In genomic region chr8:125134876-125135275, GRCm38 (mm10) we compare ENCODE assay signal across 10 mouse cellular contexts.
DNase-seq lines count a peak whose midpoint lies in the region; ATAC-seq and TF ChIP-seq lines count a peak whose summit lies in the region.
"Had no signal": no experiment of that assay in that cellular context is flagged by ENCODE, and none has a peak within 500 bp of the region (broad histone marks: within the 10 kb centered on the region; RNA-seq: fewer than 3 reads in every experiment).

No protein-coding gene starts in this region.

- no peak for ATAC-seq in stomach, embryonic 16.5 days (ENCODE audit: insufficient read depth, low FRiP score)
- no peak for ATAC-seq in stomach, postnatal 0 days (ENCODE audit: low FRiP score, low TSS enrichment)
- ATAC-seq in liver, postnatal 0 days: no peak

- TF ChIP-seq CTCF in stomach, postnatal 0 days (IDR thresholded peaks at IDR 0.05; ENCODE audit: low read depth): no peak
- TF ChIP-seq CTCF in liver, postnatal 0 days (IDR thresholded peaks at IDR 0.05; ENCODE audit: low read depth): no peak
- TF ChIP-seq CTCF in cerebellum, adult 2 months (IDR thresholded peaks at IDR 0.05; ENCODE audit: borderline replicate concordance, insufficient read depth, low read depth, low read length): no peak

- intact Hi-C loops in gastrocnemius, postnatal 14 days (cut with DNase I; ENCODE audit: low total_unique reads): no loop called here

- no peaks in the 10 kb centered on the region for H3K27me3 ChIP-seq in stomach, embryonic 16.5 days (ENCODE audit: control insufficient read depth, insufficient read depth, low read length)
- no peaks in the 10 kb centered on the region for H3K27me3 ChIP-seq in stomach, postnatal 0 days (ENCODE audit: control insufficient read depth, insufficient read depth, low read length)
- H3K27me3 ChIP-seq in liver, postnatal 0 days (ENCODE audit: insufficient read depth, low read length): no peaks in the 10 kb centered on the region
- no peaks in the 10 kb centered on the region for H3K27me3 ChIP-seq in cerebellum, adult 2 months (ENCODE audit: control insufficient read depth, insufficient read depth, low read length)
- H3K27me3 ChIP-seq: liver, embryonic 15.5 days had no signal

- no peak for TF ChIP-seq EP300 in stomach, postnatal 0 days (optimal IDR thresholded peaks at IDR 0.05)
- no peak for TF ChIP-seq EP300 in liver, postnatal 0 days (IDR thresholded peaks at IDR 0.05; ENCODE audit: low read depth)

- no peak overlapping the region for H3K4me3 ChIP-seq in stomach, embryonic 16.5 days (replicated peaks; ENCODE audit: low read length)
- H3K4me3 ChIP-seq in stomach, postnatal 0 days (ENCODE audit: low read depth, low read length): no peak overlapping the region
- H3K4me3 ChIP-seq in liver, postnatal 0 days (ENCODE audit: low read depth, low read length): no peak overlapping the region
- no peak overlapping the region for H3K4me3 ChIP-seq in cerebellum, adult 2 months (replicated peaks; ENCODE audit: insufficient read depth, low read depth, low read length)
- H3K4me3 ChIP-seq: liver, embryonic 15.5 days had no signal

- no peaks in the 10 kb centered on the region for H3K36me3 ChIP-seq in stomach, embryonic 16.5 days (ENCODE audit: control insufficient read depth, insufficient read depth, low read length)
- H3K36me3 ChIP-seq in stomach, postnatal 0 days (ENCODE audit: control insufficient read depth, insufficient read depth, low read length): no peaks in the 10 kb centered on the region
- no peaks in the 10 kb centered on the region for H3K36me3 ChIP-seq in liver, postnatal 0 days (replicated peaks; ENCODE audit: insufficient read depth, low read length)
- H3K36me3 ChIP-seq: liver, embryonic 15.5 days had no signal

- H3K9ac ChIP-seq in stomach, embryonic 16.5 days (ENCODE audit: low read length): no peak overlapping the region
- H3K9ac ChIP-seq in stomach, postnatal 0 days (ENCODE audit: low read length): no peak overlapping the region
- no peak overlapping the region for H3K9ac ChIP-seq in liver, postnatal 0 days (replicated peaks)
- H3K9ac ChIP-seq: liver, embryonic 15.5 days had no signal

- no peak overlapping the region for H3K4me2 ChIP-seq in stomach, embryonic 16.5 days (ENCODE audit: low read depth, low read length)
- H3K4me2 ChIP-seq in stomach, postnatal 0 days (replicated peaks; ENCODE audit: low read depth): no peak overlapping the region
- H3K4me2 ChIP-seq in liver, postnatal 0 days (ENCODE audit: low read depth, low read length): no peak overlapping the region
- H3K4me2 ChIP-seq: liver, embryonic 15.5 days had no signal

- WGBS in stomach, embryonic 16.5 days: 59% methylated on average over 10 of the region's 10 CpGs
- 60% methylated on average over 10 of the region's 10 CpGs for WGBS in stomach, postnatal 0 days
- WGBS in liver, postnatal 0 days (ENCODE audit: insufficient replicate concordance): 80% methylated on average over 10 of the region's 10 CpGs
- WGBS in cerebellum, adult 2 months: 44% methylated on average over 10 of the region's 10 CpGs

- H3K4me1 ChIP-seq in stomach, embryonic 16.5 days (ENCODE audit: control insufficient read depth, insufficient read depth, low read length): no peaks in the 10 kb centered on the region
- 0 out of 2 replicates have a peak, but pooled peaks cover 2% of the 10 kb centered on the region for H3K4me1 ChIP-seq in stomach, postnatal 0 days (replicated peaks; ENCODE audit: control insufficient read depth, insufficient read depth)
- peaks cover 26% of the 10 kb centered on the region for H3K4me1 ChIP-seq in liver, postnatal 0 days (ENCODE audit: insufficient read depth)
- H3K4me1 ChIP-seq in cerebellum, adult 2 months (ENCODE audit: control insufficient read depth, insufficient read depth, low read length): peaks cover 8% of the 10 kb centered on the region

- no peak for TF ChIP-seq POLR2A in cerebellum, adult 2 months (IDR thresholded peaks at IDR 0.05; ENCODE audit: borderline replicate concordance, insufficient read depth, low read length)

- no peaks in the 10 kb centered on the region for H3K9me3 ChIP-seq in stomach, embryonic 16.5 days (replicated peaks; ENCODE audit: control insufficient read depth, low read length)
- H3K9me3 ChIP-seq in stomach, postnatal 0 days (ENCODE audit: control insufficient read depth, low read length): no peaks in the 10 kb centered on the region
- no peaks in the 10 kb centered on the region for H3K9me3 ChIP-seq in liver, postnatal 0 days (ENCODE audit: low read length)
- H3K9me3 ChIP-seq: liver, embryonic 15.5 days had no signal

- DNase-seq in gastrocnemius, postnatal 25 days: peak; percentile 21
- no peak for DNase-seq in gastrocnemius, postnatal 14 days
- no peak for DNase-seq in stomach, postnatal 0 days (ENCODE audit: low spot score)
- peak; percentile 26 to 53 for DNase-seq in kidney, postnatal 4 days
- DNase-seq in liver, postnatal 0 days: no peak
- DNase-seq in thymus, postnatal 10 days (ENCODE audit: low spot score in 2 of 2): no peak
- no peak for DNase-seq in cerebellum, adult 2 months
- DNase-seq: cerebellum, adult 18-20 months had no signal

- H3K27ac ChIP-seq in stomach, embryonic 16.5 days (ENCODE audit: low read length): 0 out of 2 replicates have a peak overlapping the region, but pooled peaks have one; percentile 10
- H3K27ac ChIP-seq in stomach, postnatal 0 days (replicated peaks): no peak overlapping the region
- H3K27ac ChIP-seq in liver, postnatal 0 days (ENCODE audit: low read depth): no peak overlapping the region
- H3K27ac ChIP-seq in cerebellum, adult 2 months (ENCODE audit: insufficient read depth, low read length): no peak overlapping the region
- H3K27ac ChIP-seq: liver, embryonic 15.5 days had no signal

Comparison
In these comparisons a context has a peak if more than half of its experiments do, and no peak if none do; other contexts are left out.
1. DNase-seq: peak in gastrocnemius, postnatal 25 days (single experiment) and kidney, postnatal 4 days (2 of 2); none in gastrocnemius, postnatal 14 days (single experiment), stomach, postnatal 0 days (single experiment), liver, postnatal 0 days (single experiment), thymus, postnatal 10 days (0 of 2) and cerebellum, adult 2 months (0 of 2).